Mouse (Mus musculus) A20 (cell line): ENCODE measurements around the gene Myh7b.
A peak's percentile ranks its signal among the peaks of the same experiment; 100 is the strongest.

ENCODE experiments used
- DNase-seq: peaks from one replicate; pipeline ENCODE4 v3.0.0-alpha.2; 2011; ENCODE audit warnings: low read depth, low spot score

Gene Myh7b

GRCm38 (mm10) chr2:155610978-155611377 is at the start of gene Myh7b:
Myh7b (plus strand) TSS chr2:155611212.
- no peak for DNase-seq

GRCm38 (mm10) chr2:155562209-155562608 is 48.8 kb upstream of the Myh7b start:
- DNase-seq = no peak

- no peak for DNase-seq
Measured at GRCm38 (mm10) chr2:155562934-155563333, 48.1 kb upstream of the Myh7b start.

- no peak for DNase-seq
Measured at GRCm38 (mm10) chr2:155567751-155568150, 43.3 kb upstream of the Myh7b start.

- no peak for DNase-seq
Measured at GRCm38 (mm10) chr2:155569223-155569807, 41.7 kb upstream of the Myh7b start.

- no peak for DNase-seq
Measured at GRCm38 (mm10) chr2:155573001-155573400, 38.0 kb upstream of the Myh7b start.

- no peak for DNase-seq
Measured at GRCm38 (mm10) chr2:155573996-155574395, 37.0 kb upstream of the Myh7b start.

GRCm38 (mm10) chr2:155574700-155575099 is 36.3 kb upstream of the Myh7b start:
- DNase-seq = no peak

GRCm38 (mm10) chr2:155576656-155577055 is 34.4 kb upstream of the Myh7b start:
- DNase-seq = no peak

- no peak for DNase-seq
Measured at GRCm38 (mm10) chr2:155580331-155580730, 30.7 kb upstream of the Myh7b start.

- DNase-seq = no peak
Measured at GRCm38 (mm10) chr2:155582384-155582995, 28.5 kb upstream of the Myh7b start.

GRCm38 (mm10) chr2:155582996-155583395 is 28.0 kb upstream of the Myh7b start:
- no peak for DNase-seq

- peak; percentile 37 for DNase-seq
Measured at GRCm38 (mm10) chr2:155583927-155584530, 27.0 kb upstream of the Myh7b start.

- DNase-seq = no peak
Measured at GRCm38 (mm10) chr2:155585082-155585481, 25.9 kb upstream of the Myh7b start.

GRCm38 (mm10) chr2:155585486-155585885 is 25.5 kb upstream of the Myh7b start:
- DNase-seq = no peak

- DNase-seq = no peak
Measured at GRCm38 (mm10) chr2:155588136-155588535, 22.9 kb upstream of the Myh7b start.

- DNase-seq = no peak
Measured at GRCm38 (mm10) chr2:155589521-155589920, 21.5 kb upstream of the Myh7b start.

- DNase-seq = no peak
Measured at GRCm38 (mm10) chr2:155590876-155591275, 20.1 kb upstream of the Myh7b start.

- peak; percentile 44 for DNase-seq
Measured at GRCm38 (mm10) chr2:155591676-155592075, 19.3 kb upstream of the Myh7b start.

- DNase-seq = peak; percentile 96
Measured at GRCm38 (mm10) chr2:155592137-155592853, 18.7 kb upstream of the Myh7b start, which contains the start of gene Gss. Gss (minus strand) TSS chr2:155592810.

GRCm38 (mm10) chr2:155592854-155593283 is 18.1 kb upstream of the Myh7b start:
- no peak for DNase-seq

- no peak for DNase-seq
Measured at GRCm38 (mm10) chr2:155595516-155595915, 15.5 kb upstream of the Myh7b start.
